Mouse (Mus musculus): ENCODE measurements around the gene Mefv.
"Not testable (repeated sequence)": the region's sequence is repeated elsewhere in the genome, so short reads cannot be mapped to it uniquely, and the experiment has no call there.

Mefv gene

GRCm38 (mm10) chr16:3717980-3718379, at the start of gene Mefv:
Gene Mefv (minus strand): TSS chr16:3718097.
- no peak for DNase-seq (ENCODE audit: low read depth, low spot score)

- no peak for DNase-seq (ENCODE audit: low read depth, low spot score)
These were observed 31.1 kb upstream of the Mefv start for GRCm38 (mm10) chr16:3748976-3749375.

- no peak for DNase-seq (ENCODE audit: low read depth, low spot score)
These were observed 27.8 kb upstream of the Mefv start for GRCm38 (mm10) chr16:3745656-3746055.

GRCm38 (mm10) chr16:3744186-3744700, 26.3 kb upstream of the Mefv start:
- DNase-seq (ENCODE audit: low read depth, low spot score): no peak

- peak; percentile 98 for DNase-seq (ENCODE audit: low read depth, low spot score)
These were observed 25.7 kb upstream of the Mefv start, which contains the start of gene Zfp263 for GRCm38 (mm10) chr16:3743503-3744185. Gene Zfp263 (plus strand): TSS chr16:3744093.

- DNase-seq (ENCODE audit: low read depth, low spot score): no peak
These were observed 24.6 kb upstream of the Mefv start for GRCm38 (mm10) chr16:3742466-3742865.

- no peak for DNase-seq (ENCODE audit: low read depth, low spot score)
These were observed 15.4 kb upstream of the Mefv start for GRCm38 (mm10) chr16:3733198-3733732.

GRCm38 (mm10) chr16:3732612-3733011, 14.7 kb upstream of the Mefv start:
- DNase-seq (ENCODE audit: low read depth, low spot score): no peak

GRCm38 (mm10) chr16:3727980-3728720, 10.3 kb upstream of the Mefv start:
- DNase-seq (ENCODE audit: low read depth, low spot score): no peak

GRCm38 (mm10) chr16:3723231-3723630, 5.3 kb upstream of the Mefv start:
- DNase-seq (ENCODE audit: low read depth, low spot score): no peak

- DNase-seq (ENCODE audit: low read depth, low spot score): no peak
These were observed 3.2 kb downstream of the Mefv start for GRCm38 (mm10) chr16:3714731-3715130.

GRCm38 (mm10) chr16:3706680-3707079, 11.2 kb downstream of the Mefv start:
- DNase-seq (ENCODE audit: low read depth, low spot score): no peak

- DNase-seq (ENCODE audit: low read depth, low spot score): no peak
These were observed 17.0 kb downstream of the Mefv start for GRCm38 (mm10) chr16:3700893-3701292.

- DNase-seq (ENCODE audit: low read depth, low spot score): no peak
These were observed 18.6 kb downstream of the Mefv start for GRCm38 (mm10) chr16:3699281-3699680.

- DNase-seq (ENCODE audit: low read depth, low spot score): not testable (repeated sequence)
These were observed 28.3 kb downstream of the Mefv start for GRCm38 (mm10) chr16:3689608-3690007.

Measured in retina, adult 2 months (tissue).